Mouse (Mus musculus) cerebellum, adult 2 months (tissue): Measurements from ENCODE around the gene Coq4. TPM values are rescaled to one million over a fixed set of nuclear protein-coding genes. Genes with fewer than 3 reads are reported as not detected.
A peak's percentile ranks its signal among the peaks of the same experiment; 100 is the strongest.

Experiments
- DNase-seq, 2 experiments: peaks; one replicate each; pipeline ENCODE4 v3.0.0; 2021
- H3K27ac ChIP-seq: fragments of 200-500 bp; 2 replicates; pipeline ENCODE4 v1.5.1; 2012; ENCODE audit warnings: low read length, control low read depth, inconsistent platforms; ENCODE audit not compliant: insufficient read depth
- H3K27me3 ChIP-seq: fragments of 200-500 bp; 2 replicates; pipeline ENCODE4 v1.6.1; 2012; ENCODE audit warnings: inconsistent platforms, mild to moderate bottlenecking, low read length, moderate library complexity; ENCODE audit not compliant: control insufficient read depth, insufficient read depth
- H3K4me1 ChIP-seq: fragments of 200-500 bp; 2 replicates; pipeline ENCODE4 v1.6.1; 2011; ENCODE audit warnings: low read length; ENCODE audit not compliant: control insufficient read depth, insufficient read depth
- H3K4me3 ChIP-seq: fragments of 200-500 bp; replicated peaks from 2 replicates; pipeline ENCODE3; 2011; ENCODE audit warnings: mild to moderate bottlenecking, low read depth, low read length, control low read depth; ENCODE audit not compliant: insufficient read depth
- CTCF ChIP-seq: fragments of 200-500 bp; IDR thresholded peaks from 2 replicates; pipeline ENCODE4 v1.5.1; 2011; ENCODE audit warnings: low read depth, mild to moderate bottlenecking, control low read depth, low read length, moderate library complexity, borderline replicate concordance; ENCODE audit not compliant: insufficient read depth
- POLR2A ChIP-seq: fragments of 200-500 bp; IDR thresholded peaks from 2 replicates; pipeline ENCODE4 v1.6.1; 2011; ENCODE audit warnings: low read length, control low read depth, borderline replicate concordance; ENCODE audit not compliant: insufficient read depth
- WGBS: fragments of 180-500 bp; shearing (Covaris S2); methylation state at CpG from one replicate; pipeline ENCODE4 v1.1.7; 2018; 5-methylcytosine and 5-hydroxymethylcytosine counted together
- polyA plus RNA-seq: library from polyadenylated mRNA; depleted of rRNA; stranded (reverse); fragments of >200 nt; gene quantifications from 2 replicates; pipeline ENCODE4 v1.2.3, GENCODE M21; 2012

Coq4 gene
- polyA plus RNA-seq, 1 experiment: 28.2 TPM

- 1% methylated on average over 37 of the region's 39 CpGs for WGBS
- no peak for TF ChIP-seq CTCF
- no peak for TF ChIP-seq POLR2A
- no peaks in the 10 kb centered on the region; the same call in 1 of the 2 replicates for H3K4me1 ChIP-seq
- H3K27me3 ChIP-seq: no peaks in the 10 kb centered on the region
- peak overlapping the region; percentile 73 for H3K27ac ChIP-seq
- DNase-seq: no peak
- H3K4me3 ChIP-seq: peak overlapping the region; percentile 75
Observed at GRCm38 (mm10) chr2:29802827-29803201, 15.5 kb downstream of the Coq4 start.

GRCm38 (mm10) chr2:29803400-29803831 is 16.1 kb downstream of the Coq4 start:
- Histone ChIP-seq H3K4me1 (no peaks in the 10 kb centered on the region; the same call in 1 of the 2 replicates), H3K27ac (peak overlapping the region; percentile 73), H3K27me3 (no peaks in the 10 kb centered on the region), H3K4me3 (peak overlapping the region; percentile 75)
- peak; percentile 49 to 60 for DNase-seq
- peak; percentile 41; the same call in 1 of the 2 replicates for TF ChIP-seq CTCF
- TF ChIP-seq POLR2A: no peak
- 9% methylated on average over 6 of the region's 6 CpGs for WGBS

- TF ChIP-seq CTCF (no peak), POLR2A (no peak)
- Histone ChIP-seq H3K4me1 (peaks cover 4% of the 10 kb centered on the region; the same call in 1 of the 2 replicates), H3K4me3 (no peak overlapping the region), H3K27me3 (no peaks in the 10 kb centered on the region), H3K27ac (no peak overlapping the region)
- no peak for DNase-seq
- 84% methylated on average over 11 of the region's 11 CpGs for WGBS
Observed at GRCm38 (mm10) chr2:29815678-29816371, 28.5 kb downstream of the Coq4 start.

- TF ChIP-seq POLR2A (no peak), CTCF (peak; percentile 84)
- WGBS: 33% methylated on average over 8 of the region's 8 CpGs
- Histone ChIP-seq H3K4me3 (no peak overlapping the region), H3K27me3 (no peaks in the 10 kb centered on the region), H3K27ac (no peak overlapping the region), H3K4me1 (peaks cover 4% of the 10 kb centered on the region; the same call in 1 of the 2 replicates)
- peak; percentile 80 to 90 for DNase-seq
Observed at GRCm38 (mm10) chr2:29817426-29818232, 30.3 kb downstream of the Coq4 start.

- Histone ChIP-seq H3K4me1 (peaks cover 4% of the 10 kb centered on the region; the same call in 1 of the 2 replicates), H3K27ac (peak overlapping the region; percentile 37; the same call in 1 of the 2 replicates), H3K27me3 (no peaks in the 10 kb centered on the region), H3K4me3 (no peak overlapping the region)
- no peak for DNase-seq
- TF ChIP-seq POLR2A: no peak
- TF ChIP-seq CTCF: no peak
- WGBS: 22% methylated on average over 2 of the region's 2 CpGs
Observed at GRCm38 (mm10) chr2:29819363-29819762, 32.1 kb downstream of the Coq4 start.

- H3K27me3 ChIP-seq: no peaks in the 10 kb centered on the region
- peaks cover 4% of the 10 kb centered on the region; the same call in 1 of the 2 replicates for H3K4me1 ChIP-seq
- peak within 1 kb of the TSS; percentile 59 for H3K4me3 ChIP-seq
- 2% methylated on average over 35 of the region's 35 CpGs for WGBS
- TF ChIP-seq POLR2A (peak; percentile 44; the same call in 1 of the 2 replicates), CTCF (no peak)
- peak; percentile 62 to 69 for DNase-seq
- H3K27ac ChIP-seq: peak within 1 kb of the TSS; percentile 69
Observed at GRCm38 (mm10) chr2:29820025-29820817, 32.9 kb downstream of the Coq4 start, which contains the start of gene Urm1. Urm1 (plus strand) TSS chr2:29820075.

GRCm38 (mm10) chr2:29826318-29826925 is 39.1 kb downstream of the Coq4 start:
- WGBS: 5% methylated on average over 11 of the region's 11 CpGs
- no peak for DNase-seq
- peak overlapping the region; percentile 100 for H3K4me3 ChIP-seq
- H3K27ac ChIP-seq: peak overlapping the region; percentile 98
- TF ChIP-seq POLR2A: no peak
- TF ChIP-seq CTCF: no peak
- peaks cover 8% of the 10 kb centered on the region; the same call in 1 of the 2 replicates for H3K4me1 ChIP-seq
- H3K27me3 ChIP-seq: no peaks in the 10 kb centered on the region
